In genomic region chrX:159697030-159697454, GRCm38 (mm10) we compare ENCODE assay signal across 9 mouse cellular contexts.
A peak's percentile ranks its signal among the peaks of the same experiment; 100 is the strongest.
DNase-seq lines count a peak whose midpoint lies in the region; ATAC-seq lines count a peak whose summit lies in the region.
"Had no signal": no experiment of that assay in that cellular context is flagged by ENCODE, and none has a peak within 500 bp of the region (broad histone marks: within the 10 kb centered on the region; RNA-seq: fewer than 3 reads in every experiment).

No protein-coding gene starts in this region.

- no peak overlapping the region for H3K9ac ChIP-seq in embryonic facial prominence, embryonic 14.5 days (ENCODE audit: low read depth, low read length)
- H3K9ac ChIP-seq in kidney, embryonic 16.5 days (replicated peaks; ENCODE audit: low read length): no peak overlapping the region

- H3K27me3 ChIP-seq in heart, embryonic 10.5 days (ENCODE audit: insufficient read depth, poor library complexity, severe bottlenecking): no peaks in the 10 kb centered on the region
- H3K27me3 ChIP-seq in embryonic facial prominence, embryonic 14.5 days (replicated peaks; ENCODE audit: control insufficient read depth, insufficient read depth, low read length): peaks cover 6% of the 10 kb centered on the region; the same call in 1 of the 2 replicates
- H3K27me3 ChIP-seq in kidney, embryonic 16.5 days (ENCODE audit: insufficient read depth, low read length): peaks cover 14% of the 10 kb centered on the region
- H3K27me3 ChIP-seq in splenic B cell, adult 2 months (ENCODE audit: control insufficient read depth, insufficient read depth, low read length, poor library complexity, severe bottlenecking): no peaks in the 10 kb centered on the region

- H3K4me2 ChIP-seq in embryonic facial prominence, embryonic 14.5 days (ENCODE audit: low read depth, low read length): no peak overlapping the region
- no peak overlapping the region for H3K4me2 ChIP-seq in kidney, embryonic 16.5 days (replicated peaks; ENCODE audit: low read depth, low read length)

- H3K4me1 ChIP-seq in heart, embryonic 10.5 days: peaks cover 3% of the 10 kb centered on the region; the same call in 1 of the 2 replicates
- no peaks in the 10 kb centered on the region for H3K4me1 ChIP-seq in embryonic facial prominence, embryonic 14.5 days (ENCODE audit: control insufficient read depth, insufficient read depth, low read length)
- peaks cover 13% of the 10 kb centered on the region; the same call in 1 of the 2 replicates for H3K4me1 ChIP-seq in kidney, embryonic 16.5 days (ENCODE audit: insufficient read depth, low read length)

- intact Hi-C loops in left cerebral cortex, postnatal 14 days (cut with DNase I): no loop called here

- 17% methylated on average over 4 of the region's 4 CpGs for WGBS in heart, embryonic 10.5 days
- 20% methylated on average over 3 of the region's 4 CpGs for WGBS in embryonic facial prominence, embryonic 14.5 days
- WGBS in kidney, embryonic 16.5 days: 18% methylated on average over 4 of the region's 4 CpGs

- no peaks in the 10 kb centered on the region for H3K9me3 ChIP-seq in heart, embryonic 10.5 days
- H3K9me3 ChIP-seq in embryonic facial prominence, embryonic 14.5 days (ENCODE audit: control insufficient read depth, low read length): no peaks in the 10 kb centered on the region
- H3K9me3 ChIP-seq in kidney, embryonic 16.5 days (ENCODE audit: low read length): no peaks in the 10 kb centered on the region

- DNase-seq in heart, adult 18-20 months: peak; percentile 23 to 55
- DNase-seq in heart, embryonic 10.5 days (ENCODE audit: low spot score): no peak
- DNase-seq in embryonic facial prominence, embryonic 14.5 days (ENCODE audit: low spot score): peak; percentile 35
- DNase-seq in splenic B cell, adult 2 months (ENCODE audit: low read depth, low spot score): peak; percentile 57
- DNase-seq in layer of hippocampus, adult 9-10 months (ENCODE audit: low spot score): no peak
- no peak for DNase-seq in left cerebral cortex, postnatal 14 days (ENCODE audit: low spot score in 2 of 2)
- DNase-seq in right cerebral cortex, adult 18-20 months: no peak
- DNase-seq: cerebellum, postnatal 25 days had no signal

- ATAC-seq in embryonic facial prominence, embryonic 14.5 days (ENCODE audit: low read depth): peak; percentile 65
- peak; percentile 93 for ATAC-seq in kidney, embryonic 16.5 days (ENCODE audit: low FRiP score, low TSS enrichment)

- no peaks in the 10 kb centered on the region for H3K36me3 ChIP-seq in heart, embryonic 10.5 days
- no peaks in the 10 kb centered on the region for H3K36me3 ChIP-seq in embryonic facial prominence, embryonic 14.5 days (ENCODE audit: control insufficient read depth, insufficient read depth, low read length)
- H3K36me3 ChIP-seq in kidney, embryonic 16.5 days (ENCODE audit: insufficient read depth, low read length): no peaks in the 10 kb centered on the region
- no peaks in the 10 kb centered on the region for H3K36me3 ChIP-seq in splenic B cell, adult 2 months (ENCODE audit: control insufficient read depth, insufficient read depth, low read length, poor library complexity, severe bottlenecking)

- H3K4me3 ChIP-seq in heart, embryonic 10.5 days: no peak overlapping the region
- H3K4me3 ChIP-seq in embryonic facial prominence, embryonic 14.5 days (ENCODE audit: low read depth, low read length): no peak overlapping the region
- no peak overlapping the region for H3K4me3 ChIP-seq in kidney, embryonic 16.5 days (ENCODE audit: low read length)

- H3K27ac ChIP-seq in heart, embryonic 10.5 days: no peak overlapping the region
- H3K27ac ChIP-seq in embryonic facial prominence, embryonic 14.5 days (replicated peaks; ENCODE audit: low read depth, low read length): no peak overlapping the region
- peak overlapping the region; percentile 50; the same call in 1 of the 2 replicates for H3K27ac ChIP-seq in kidney, embryonic 16.5 days (ENCODE audit: low read length)

Comparison
In these comparisons a context has a peak if more than half of its experiments do, and no peak if none do; other contexts are left out.
1. DNase-seq: peak in heart, adult 18-20 months (2 of 2), embryonic facial prominence, embryonic 14.5 days (single experiment) and splenic B cell, adult 2 months (single experiment); none in heart, embryonic 10.5 days (single experiment), layer of hippocampus, adult 9-10 months (single experiment), left cerebral cortex, postnatal 14 days (0 of 2) and right cerebral cortex, adult 18-20 months (single experiment).